Mouse (Mus musculus): Measurements from ENCODE around the gene Gm3468. TPM values are rescaled to one million over a fixed set of nuclear protein-coding genes. Genes with fewer than 3 reads are reported as not detected.

Gene Gm3468
- total RNA-seq (2023): not detected

DNA sequence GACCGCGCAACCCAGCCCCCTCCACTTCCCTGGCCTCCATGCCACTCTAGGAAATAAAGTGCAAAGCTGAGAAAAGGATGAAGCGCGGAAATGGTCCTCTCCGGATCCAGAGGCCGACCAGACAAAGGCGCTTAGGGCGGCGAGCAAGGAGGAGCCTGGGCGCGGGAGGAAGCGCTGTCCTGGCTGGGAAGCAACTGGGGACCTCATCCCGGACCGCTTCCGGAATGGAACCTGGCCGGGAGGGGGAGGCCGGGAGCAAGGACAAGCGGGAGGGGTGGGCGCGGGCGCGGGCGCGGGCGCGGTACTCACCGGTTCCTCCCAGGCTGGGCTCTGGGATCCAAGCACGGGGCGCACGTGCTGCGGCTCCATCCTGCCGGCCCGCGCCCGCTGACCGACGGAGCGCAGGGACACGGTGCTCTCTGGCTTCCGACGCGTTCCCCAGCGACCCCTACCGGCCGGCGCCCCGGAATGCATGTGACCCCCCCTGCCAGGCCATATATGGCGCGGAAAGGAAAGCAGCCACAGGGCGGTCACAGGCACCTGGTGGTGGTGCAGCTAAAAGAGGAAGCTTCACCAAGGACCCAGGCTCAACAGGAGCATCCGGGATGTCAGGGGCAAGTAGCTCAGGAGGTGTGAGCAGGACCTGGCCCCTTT is at the start of gene Gm3468:
Gene Gm3468 (minus strand): TSS at position 394 of the 654 bp plus-strand sequence.

DNA sequence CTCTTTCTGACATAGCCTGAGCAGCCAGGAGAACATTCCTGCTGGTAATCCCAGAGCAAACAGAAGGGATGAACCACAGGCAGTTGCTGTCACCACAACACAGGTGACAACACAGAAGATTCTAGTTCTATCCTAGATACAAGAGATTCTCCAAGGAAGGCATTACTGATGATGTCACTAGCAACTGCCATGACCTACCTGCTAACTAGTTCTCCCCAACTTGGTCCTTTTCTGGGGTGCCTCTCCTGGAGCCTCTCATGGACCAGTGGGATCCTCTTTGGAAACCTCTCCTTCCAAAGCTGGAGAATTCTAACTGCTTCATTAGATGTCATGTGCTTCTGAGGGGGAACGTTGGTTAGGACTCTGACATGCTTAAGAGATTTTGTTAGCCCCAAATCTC is 17.2 kb upstream of the Gm3468 start, which contains the start of gene Gm3476:
Gene Gm3476 (minus strand): TSS at position 101 of the 400 bp plus-strand sequence.

DNA sequence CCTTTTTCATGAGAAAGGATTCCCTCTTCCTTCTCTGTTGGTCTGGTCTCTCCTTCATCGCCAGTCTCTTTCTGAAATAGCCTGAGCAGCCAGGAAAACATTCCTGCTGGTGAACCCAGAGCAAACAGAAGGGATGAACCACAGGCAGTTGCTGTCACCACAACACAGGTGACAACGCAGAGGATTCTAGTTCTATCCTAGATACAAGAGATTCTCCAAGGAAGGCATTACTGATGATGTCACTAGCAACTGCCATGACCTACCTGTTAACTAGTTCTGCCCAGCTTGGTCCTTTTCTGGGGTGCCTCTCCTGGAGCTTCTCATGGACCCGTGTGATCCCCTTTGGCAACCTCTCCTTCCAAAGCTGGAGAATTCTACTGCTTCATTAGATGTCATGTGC is 14.6 kb downstream of the Gm3468 start, which contains the start of gene Gm8206:
Gene Gm8206 (minus strand): TSS at position 101 of the 400 bp plus-strand sequence.

DNA sequence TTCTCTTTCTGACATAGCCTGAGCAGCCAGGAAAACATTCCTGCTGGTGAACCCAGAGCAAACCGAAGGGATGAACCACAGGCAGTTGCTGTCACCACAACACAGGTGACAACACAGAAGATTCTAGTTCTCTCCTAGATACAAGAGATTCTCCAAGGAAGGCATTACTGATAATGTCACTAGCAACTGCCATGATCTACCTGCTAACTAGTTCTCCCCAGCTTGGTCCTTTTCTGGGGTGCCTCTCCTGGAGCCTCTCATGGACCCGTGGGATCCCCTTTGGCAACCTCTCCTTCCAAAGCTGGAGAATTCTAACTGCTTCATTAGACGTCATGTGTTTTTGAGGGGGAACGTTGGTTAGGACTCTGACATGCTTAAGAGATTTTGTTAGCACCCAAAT is 50.3 kb downstream of the Gm3468 start, which contains the start of gene Gm6337:
Gene Gm6337 (minus strand): TSS at position 101 of the 400 bp plus-strand sequence.

Other genes starting within 250 kb of the Gm3468 start
- not detected for gene Gm8237, start 228.3 kb downstream of the Gm3468 start, total RNA-seq (2023)
- not detected for gene Gm3248, start 146.9 kb downstream of the Gm3468 start, total RNA-seq (2023)
- not detected for gene Gm3453, start 129.5 kb downstream of the Gm3468 start, total RNA-seq (2023)
- not detected for gene Gm6337, start 50.4 kb downstream of the Gm3468 start, total RNA-seq (2023)
- not detected for gene Gm8206, start 14.7 kb downstream of the Gm3468 start, total RNA-seq (2023)
- not detected for gene Gm3476, start 17.1 kb upstream of the Gm3468 start, total RNA-seq (2023)
- not detected for gene Gm21560, start 110.6 kb upstream of the Gm3468 start, total RNA-seq (2023)
- gene Gm3411, start 178.6 kb upstream of the Gm3468 start, total RNA-seq (2023): not detected
- gene Gm21103, start 196.2 kb upstream of the Gm3468 start, total RNA-seq (2023): not detected
- gene Gm3618, start 235.0 kb upstream of the Gm3468 start, total RNA-seq (2023): not detected

Data from B cell, adult 67 days (primary cell).